Mouse (Mus musculus): ENCODE measurements around the gene Ada. TPM values are rescaled to one million over a fixed set of nuclear protein-coding genes. Genes with fewer than 3 reads are reported as not detected.

Gene Ada
- 9.4 and 10.9 TPM in 2 replicates for polyA plus RNA-seq (2015; fragmentation: Nextera tagmentation; extraction: Ambion mirVana)

DNA sequence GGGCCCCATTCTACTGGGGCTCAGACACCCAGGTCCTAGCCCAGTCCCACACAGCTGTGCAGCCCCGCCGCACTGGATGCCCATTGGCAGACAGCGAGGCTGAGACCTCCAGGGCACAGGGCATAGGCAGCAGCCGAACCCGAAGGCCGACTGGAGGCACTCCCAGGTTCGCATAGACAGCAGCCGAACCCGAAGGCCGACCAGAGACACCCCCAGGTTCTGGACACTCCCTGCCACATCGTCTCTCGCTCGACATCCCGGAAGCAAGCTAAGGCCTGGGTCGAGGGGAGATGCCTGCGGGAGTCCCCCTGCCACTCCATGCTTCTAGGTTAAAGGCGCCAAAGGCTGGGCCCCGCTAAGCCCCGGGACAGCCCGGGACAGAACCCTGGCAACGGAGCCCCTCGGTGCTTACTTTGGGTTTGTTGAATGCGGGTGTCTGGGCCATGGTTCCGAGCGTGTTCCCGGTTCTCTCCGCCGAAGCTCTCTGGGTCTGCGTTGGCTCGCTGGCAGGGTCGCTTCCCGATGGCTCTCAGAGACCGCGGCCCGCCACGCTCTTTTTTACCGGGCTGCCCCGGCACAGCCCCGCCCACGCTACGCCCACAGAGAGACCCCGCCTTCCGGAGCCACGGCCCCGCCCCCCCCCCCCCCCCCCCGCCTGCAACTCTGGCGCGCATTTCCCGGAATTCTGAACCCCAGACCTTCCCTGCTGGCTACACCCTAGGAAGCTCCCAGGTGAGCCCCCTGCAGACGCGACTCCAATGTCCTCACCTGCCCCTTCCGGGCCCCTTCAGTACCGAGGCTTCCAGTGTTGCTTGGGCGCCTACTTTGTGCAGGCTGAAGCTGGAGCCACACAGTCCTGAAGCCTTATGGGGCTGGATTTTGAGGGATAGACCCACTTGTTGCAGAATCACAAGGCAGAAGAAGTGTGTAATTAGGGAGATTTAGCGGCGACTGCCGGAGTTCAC lies at the start of gene Ada:
Ada (minus strand) TSS at position 593 of the 965 bp plus-strand sequence.
- H3K27me3 ChIP-seq: peaks cover 8% of the 10 kb centered on the region
- H3K4me1 ChIP-seq: peaks cover 16% of the 10 kb centered on the region
- peak; percentile 80 for ATAC-seq (ENCODE audit: low FRiP score, low read depth)
- H3K36me3 ChIP-seq: no peaks in the 10 kb centered on the region
- H3K27ac ChIP-seq: no peak within 1 kb of the TSS
- H3K4me3 ChIP-seq: peak within 1 kb of the TSS; percentile 63
- under 1% methylated on average over 48 of the region's 57 CpGs for WGBS
- no peaks in the 10 kb centered on the region for H3K9me3 ChIP-seq
- H3K4me2 ChIP-seq (replicated peaks): peak within 1 kb of the TSS; percentile 94
- H3K9ac ChIP-seq: peak within 1 kb of the TSS; percentile 79

- Histone ChIP-seq H3K36me3 (no peaks in the 10 kb centered on the region), H3K9me3 (no peaks in the 10 kb centered on the region), H3K27ac (peak overlapping the region; percentile 15; the same call in 1 of the 2 replicates), H3K27me3 (no peaks in the 10 kb centered on the region), H3K4me1 (peaks cover 15% of the 10 kb centered on the region), H3K4me3 (no peak overlapping the region), H3K4me2 (replicated peaks) (no peak overlapping the region), H3K9ac (no peak overlapping the region)
- 0 out of 2 replicates have a peak, but pooled peaks have one; percentile 36 for ATAC-seq (ENCODE audit: low FRiP score, low read depth)
- whole genome bisulfite sequencing: 36% methylated on average over 7 of the region's 7 CpGs
Observed at GRCm38 (mm10) chr2:163798411-163798810, 48.4 kb upstream of the Ada start.

DNA sequence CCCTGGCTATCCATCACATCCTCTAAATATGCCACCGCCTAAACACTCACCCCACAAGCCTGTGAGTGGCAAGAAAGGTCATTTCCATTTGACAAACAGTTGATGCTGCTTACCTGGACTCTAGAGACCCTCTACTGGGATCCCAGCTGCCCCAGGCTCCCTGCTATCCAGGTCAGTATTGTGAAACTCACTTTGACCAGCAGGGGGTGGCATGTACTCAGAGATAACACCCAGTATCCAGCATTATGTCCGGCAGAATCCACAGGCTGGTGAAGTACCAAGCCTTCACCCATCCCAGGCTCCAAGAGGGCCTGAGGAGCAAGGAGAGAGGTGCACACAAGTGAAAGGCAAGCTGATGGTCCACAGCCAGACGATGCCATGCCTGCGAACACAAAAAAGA lies 38.4 kb upstream of the Ada start:
- Histone ChIP-seq H3K9ac (no peak overlapping the region), H3K27ac (no peak overlapping the region), H3K36me3 (no peaks in the 10 kb centered on the region), H3K4me3 (no peak overlapping the region), H3K9me3 (no peaks in the 10 kb centered on the region), H3K4me2 (replicated peaks) (no peak overlapping the region), H3K27me3 (no peaks in the 10 kb centered on the region), H3K4me1 (no peaks in the 10 kb centered on the region)
- 77% methylated on average over 4 of the region's 4 CpGs for WGBS
- no peak for ATAC-seq (ENCODE audit: low FRiP score, low read depth)

- no peaks in the 10 kb centered on the region for H3K9me3 ChIP-seq
- no peak overlapping the region for H3K4me3 ChIP-seq
- H3K27me3 ChIP-seq: no peaks in the 10 kb centered on the region
- no peak overlapping the region for H3K27ac ChIP-seq
- no peaks in the 10 kb centered on the region for H3K36me3 ChIP-seq
- no peak for ATAC-seq (ENCODE audit: low FRiP score, low read depth)
- no peak overlapping the region for H3K4me2 ChIP-seq (replicated peaks)
- no peaks in the 10 kb centered on the region for H3K4me1 ChIP-seq
- 45% methylated on average over 3 of the region's 3 CpGs for WGBS
- no peak overlapping the region for H3K9ac ChIP-seq
Observed at GRCm38 (mm10) chr2:163787709-163788108, 37.7 kb upstream of the Ada start.

- Histone ChIP-seq H3K9me3 (no peaks in the 10 kb centered on the region), H3K36me3 (no peaks in the 10 kb centered on the region), H3K4me3 (no peak overlapping the region), H3K27ac (no peak overlapping the region), H3K9ac (no peak overlapping the region), H3K4me1 (no peaks in the 10 kb centered on the region), H3K4me2 (replicated peaks) (no peak overlapping the region), H3K27me3 (no peaks in the 10 kb centered on the region)
- no peak for ATAC-seq (ENCODE audit: low FRiP score, low read depth)
- 85% methylated on average over 6 of the region's 6 CpGs for WGBS
Observed at GRCm38 (mm10) chr2:163787086-163787485, 37.0 kb upstream of the Ada start.

DNA sequence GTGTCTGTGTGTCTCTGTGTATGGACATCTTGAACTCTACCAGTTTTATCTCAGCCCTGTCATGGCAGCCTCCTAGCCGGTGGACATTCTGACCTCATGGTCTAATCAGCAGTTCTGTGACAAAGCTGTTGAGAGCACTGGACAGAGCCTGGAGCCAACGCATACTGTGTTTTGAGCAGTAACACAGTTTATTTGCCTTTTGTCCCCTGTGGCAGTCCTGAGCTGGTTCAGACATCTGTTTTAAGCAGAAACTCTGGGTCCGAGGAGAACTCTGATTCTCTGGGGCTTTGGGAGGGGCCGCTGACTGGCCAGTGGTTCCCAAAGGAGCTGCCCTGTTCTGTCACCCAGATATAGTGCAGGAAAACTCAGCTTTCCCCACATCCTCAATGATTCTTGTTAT lies 33.9 kb upstream of the Ada start:
- no peak overlapping the region for H3K27ac ChIP-seq
- no peak overlapping the region for H3K9ac ChIP-seq
- H3K4me2 ChIP-seq (replicated peaks): no peak overlapping the region
- H3K36me3 ChIP-seq: no peaks in the 10 kb centered on the region
- WGBS: 63% methylated on average over 4 of the region's 4 CpGs
- no peaks in the 10 kb centered on the region for H3K27me3 ChIP-seq
- no peaks in the 10 kb centered on the region for H3K4me1 ChIP-seq
- ATAC-seq (ENCODE audit: low FRiP score, low read depth): no peak
- no peaks in the 10 kb centered on the region for H3K9me3 ChIP-seq
- H3K4me3 ChIP-seq: no peak overlapping the region

DNA sequence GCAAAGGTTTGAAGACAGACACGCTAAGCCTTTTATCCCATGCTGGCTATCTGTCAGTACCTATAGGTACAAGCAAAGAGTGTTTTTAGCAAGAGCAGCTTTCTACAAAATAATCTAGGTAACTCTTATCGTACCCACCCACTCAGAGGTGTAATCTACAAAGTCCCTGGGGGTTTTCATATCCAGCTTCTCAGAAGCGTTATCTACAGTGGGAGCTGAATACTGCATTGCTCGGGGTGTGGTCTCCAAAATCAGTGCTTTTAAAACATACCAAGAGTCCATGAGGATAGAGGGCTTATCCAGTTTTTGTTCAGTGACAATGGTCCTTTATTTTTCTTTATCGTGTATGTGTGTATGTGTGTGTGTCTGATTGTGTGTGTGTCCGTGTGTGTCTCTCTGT lies 33.3 kb upstream of the Ada start:
- Histone ChIP-seq H3K9me3 (no peaks in the 10 kb centered on the region), H3K4me1 (no peaks in the 10 kb centered on the region), H3K9ac (no peak overlapping the region), H3K4me2 (replicated peaks) (no peak overlapping the region), H3K27ac (no peak overlapping the region), H3K36me3 (no peaks in the 10 kb centered on the region), H3K27me3 (no peaks in the 10 kb centered on the region), H3K4me3 (no peak overlapping the region)
- WGBS: 91% methylated on average over 6 of the region's 6 CpGs
- no peak for ATAC-seq (ENCODE audit: low FRiP score, low read depth)

DNA sequence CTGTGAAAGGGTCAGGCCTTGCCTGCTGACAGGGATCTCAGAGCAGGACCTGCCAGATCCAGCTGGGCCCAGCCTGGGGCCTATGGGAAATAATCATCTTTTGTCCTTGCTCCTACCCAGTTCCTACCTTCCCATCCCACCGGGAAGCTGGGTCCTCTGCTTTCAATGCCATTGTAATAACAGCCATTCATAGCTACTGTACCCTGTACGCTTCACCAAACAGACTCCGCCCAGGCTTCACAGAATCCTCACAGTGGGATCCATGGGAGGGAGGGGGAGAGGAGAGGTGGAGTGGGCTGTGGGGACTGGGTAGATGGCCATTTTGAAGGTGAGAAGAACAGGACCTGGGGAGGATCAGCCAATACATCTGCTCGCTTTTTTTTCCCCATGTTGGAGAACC lies 28.9 kb upstream of the Ada start:
- no peak overlapping the region for H3K4me3 ChIP-seq
- no peaks in the 10 kb centered on the region for H3K9me3 ChIP-seq
- 78% methylated on average over 4 of the region's 4 CpGs for WGBS
- H3K4me2 ChIP-seq (replicated peaks): no peak overlapping the region
- H3K4me1 ChIP-seq: no peaks in the 10 kb centered on the region
- H3K36me3 ChIP-seq: no peaks in the 10 kb centered on the region
- H3K9ac ChIP-seq: no peak overlapping the region
- ATAC-seq (ENCODE audit: low FRiP score, low read depth): no peak
- peaks cover 4% of the 10 kb centered on the region; the same call in 1 of the 2 replicates for H3K27me3 ChIP-seq
- H3K27ac ChIP-seq: no peak overlapping the region

- no peaks in the 10 kb centered on the region for H3K9me3 ChIP-seq
- no peaks in the 10 kb centered on the region for H3K4me1 ChIP-seq
- no peak overlapping the region for H3K9ac ChIP-seq
- H3K27ac ChIP-seq: no peak overlapping the region
- ATAC-seq (ENCODE audit: low FRiP score, low read depth): no peak
- H3K36me3 ChIP-seq: no peaks in the 10 kb centered on the region
- no peak overlapping the region for H3K4me3 ChIP-seq
- H3K27me3 ChIP-seq: peaks cover 4% of the 10 kb centered on the region; the same call in 1 of the 2 replicates
- 9% methylated on average over 2 of the region's 2 CpGs for WGBS
- no peak overlapping the region for H3K4me2 ChIP-seq (replicated peaks)
Observed at GRCm38 (mm10) chr2:163777061-163777460, 27.0 kb upstream of the Ada start.

DNA sequence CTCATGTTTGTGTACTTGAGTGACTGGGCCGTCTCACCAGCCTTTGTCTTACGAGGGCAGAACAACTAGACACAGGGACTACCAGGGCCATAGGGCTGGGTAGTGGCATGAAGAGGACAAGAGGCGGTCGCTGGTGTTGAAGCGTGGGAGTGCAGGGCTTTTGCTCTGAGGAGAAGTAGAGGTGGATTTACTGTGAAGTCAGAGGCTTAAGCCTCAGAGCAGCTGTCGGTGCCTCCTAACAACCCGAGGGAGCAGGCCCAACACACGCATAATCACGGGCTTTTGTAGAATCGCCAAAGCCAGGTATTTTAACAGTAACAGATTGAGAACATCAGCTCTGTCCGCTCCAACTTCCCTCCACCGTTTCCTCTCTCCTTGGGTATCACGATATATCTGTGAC lies 26.6 kb upstream of the Ada start:
- WGBS: 25% methylated on average over 13 of the region's 13 CpGs
- Histone ChIP-seq H3K27ac (no peak overlapping the region), H3K9me3 (no peaks in the 10 kb centered on the region), H3K4me3 (no peak overlapping the region), H3K4me2 (replicated peaks) (no peak overlapping the region), H3K27me3 (peaks cover 4% of the 10 kb centered on the region; the same call in 1 of the 2 replicates), H3K4me1 (no peaks in the 10 kb centered on the region), H3K9ac (no peak overlapping the region), H3K36me3 (no peaks in the 10 kb centered on the region)
- no peak for ATAC-seq (ENCODE audit: low FRiP score, low read depth)

GRCm38 (mm10) chr2:163770731-163771130 lies 20.7 kb upstream of the Ada start:
- Histone ChIP-seq H3K4me3 (no peak overlapping the region), H3K4me2 (replicated peaks) (no peak overlapping the region), H3K27me3 (peaks cover 4% of the 10 kb centered on the region; the same call in 1 of the 2 replicates), H3K9me3 (no peaks in the 10 kb centered on the region), H3K36me3 (no peaks in the 10 kb centered on the region), H3K27ac (no peak overlapping the region), H3K9ac (no peak overlapping the region), H3K4me1 (no peaks in the 10 kb centered on the region)
- no peak for ATAC-seq (ENCODE audit: low FRiP score, low read depth)
- 82% methylated on average over 8 of the region's 8 CpGs for WGBS

- H3K4me1 ChIP-seq: no peaks in the 10 kb centered on the region
- H3K9ac ChIP-seq: no peak overlapping the region
- no peaks in the 10 kb centered on the region for H3K36me3 ChIP-seq
- 80% methylated on average over 1 of the region's 1 CpGs for WGBS
- no peaks in the 10 kb centered on the region for H3K9me3 ChIP-seq
- ATAC-seq (ENCODE audit: low FRiP score, low read depth): no peak
- no peaks in the 10 kb centered on the region for H3K27me3 ChIP-seq
- no peak overlapping the region for H3K4me2 ChIP-seq (replicated peaks)
- H3K4me3 ChIP-seq: no peak overlapping the region
- H3K27ac ChIP-seq: no peak overlapping the region
Observed at GRCm38 (mm10) chr2:163766890-163767289, 16.9 kb upstream of the Ada start.

Data from limb, embryonic 13.5 days (tissue).